Mouse (Mus musculus): ENCODE measurements around the gene Cdt1.

Gene Cdt1

GRCm38 (mm10) chr8:122574667-122575251 lies 6.9 kb downstream of the Cdt1 start:
- peak in 1 of 2 experiments; percentile 32 for DNase-seq

- DNase-seq: no peak
Measured at GRCm38 (mm10) chr8:122575286-122575685, 7.5 kb downstream of the Cdt1 start.

- no peak for DNase-seq
Measured at GRCm38 (mm10) chr8:122575735-122576647, 8.2 kb downstream of the Cdt1 start.

- peak; percentile 96 to 97 for DNase-seq
Measured at GRCm38 (mm10) chr8:122576648-122577022, 8.8 kb downstream of the Cdt1 start, which contains the start of gene Aprt. Gene Aprt (minus strand): TSS chr8:122576909.

GRCm38 (mm10) chr8:122577116-122577515 lies 9.3 kb downstream of the Cdt1 start:
- no peak for DNase-seq

GRCm38 (mm10) chr8:122579196-122579595 lies 11.4 kb downstream of the Cdt1 start:
- peak in 1 of 2 experiments; percentile 60 for DNase-seq

- no peak for DNase-seq
Measured at GRCm38 (mm10) chr8:122580926-122581325, 13.1 kb downstream of the Cdt1 start.

- no peak for DNase-seq
Measured at GRCm38 (mm10) chr8:122584981-122585380, 17.2 kb downstream of the Cdt1 start.

GRCm38 (mm10) chr8:122585411-122585891 lies 17.6 kb downstream of the Cdt1 start:
- DNase-seq: no peak

GRCm38 (mm10) chr8:122586171-122586570 lies 18.4 kb downstream of the Cdt1 start:
- peak in 1 of 2 experiments; percentile 60 for DNase-seq

GRCm38 (mm10) chr8:122586749-122587148 lies 18.9 kb downstream of the Cdt1 start:
- DNase-seq: no peak

GRCm38 (mm10) chr8:122593240-122593639 lies 25.4 kb downstream of the Cdt1 start:
- no peak for DNase-seq

- no peak for DNase-seq
Measured at GRCm38 (mm10) chr8:122593783-122594507, 26.1 kb downstream of the Cdt1 start.

GRCm38 (mm10) chr8:122596031-122596430 lies 28.2 kb downstream of the Cdt1 start:
- DNase-seq: no peak

- no peak for DNase-seq
Measured at GRCm38 (mm10) chr8:122600666-122601065, 32.9 kb downstream of the Cdt1 start.

GRCm38 (mm10) chr8:122604640-122605039 lies 36.8 kb downstream of the Cdt1 start:
- no peak for DNase-seq

GRCm38 (mm10) chr8:122605367-122605766 lies 37.6 kb downstream of the Cdt1 start:
- no peak for DNase-seq

- DNase-seq: no peak
Measured at GRCm38 (mm10) chr8:122606810-122607209, 39.0 kb downstream of the Cdt1 start.

GRCm38 (mm10) chr8:122610209-122610608 lies 42.4 kb downstream of the Cdt1 start:
- DNase-seq: no peak

GRCm38 (mm10) chr8:122610612-122611277 lies 42.9 kb downstream of the Cdt1 start:
- DNase-seq: no peak

- DNase-seq: peak; percentile 97 to 98
Measured at GRCm38 (mm10) chr8:122611295-122612133, 43.7 kb downstream of the Cdt1 start, which contains the start of the genes Galns and Trappc2l. Gene Galns (minus strand): TSS chr8:122611463. Gene Trappc2l (plus strand): TSS chr8:122611640.
